Mouse (Mus musculus) heart, embryonic 14.5 days (tissue): Measurements from ENCODE around the gene Naa35. TPM values are rescaled to one million over a fixed set of nuclear protein-coding genes. Genes with fewer than 3 reads are reported as not detected.

Experiments used
- polyA plus RNA-seq: library from polyadenylated mRNA; unstranded; fragments of >200 nt; fragmentation: Nextera tagmentation; extraction: Ambion mirVana; gene quantifications from 2 replicates; pipeline ENCODE4 v1.2.1, GENCODE M21; 2014

The Naa35 gene
- polyA plus RNA-seq, 1 experiment from 2014 or later: 70.3 TPM

Other genes starting within 250 kb of the Naa35 start
- gene Agtpbp1, start within 50 bp of the Naa35 start, polyA plus RNA-seq: 14.9 and 15.1 TPM in 2 replicates
- gene Golm1, start 90.6 kb downstream of the Naa35 start, polyA plus RNA-seq: 46.6 and 49.2 TPM in 2 replicates
- gene 4921517D22Rik, start 108.8 kb downstream of the Naa35 start, polyA plus RNA-seq: not detected in 2 replicates
- gene Spata31d1a, start 125.1 kb downstream of the Naa35 start, polyA plus RNA-seq: 0.05 TPM in 1 of 2 replicates, not detected in the other
- not detected in 2 replicates for gene Spata31d1b, start 127.0 kb downstream of the Naa35 start, polyA plus RNA-seq
- gene Spata31d1d, start 146.5 kb downstream of the Naa35 start, polyA plus RNA-seq: not detected in 2 replicates
- gene 1700014D04Rik, start 161.5 kb downstream of the Naa35 start, polyA plus RNA-seq: 0.27 TPM in 1 of 2 replicates, not detected in the other
- 213 and 236 TPM in 2 replicates for gene Isca1, start 184.6 kb downstream of the Naa35 start, polyA plus RNA-seq
- not detected in 2 replicates for gene Gm49354, start 197.0 kb downstream of the Naa35 start, polyA plus RNA-seq
- gene Tut7, start 237.9 kb downstream of the Naa35 start, polyA plus RNA-seq: 35.0 and 35.1 TPM in 2 replicates